In genomic region chr11:51756352-51756771, GRCm38 (mm10) we compare ENCODE assay signal across 8 mouse cellular contexts. TPM values are rescaled to one million over a fixed set of nuclear protein-coding genes. Genes with fewer than 3 reads are reported as not detected.
DNase-seq lines count a peak whose midpoint lies in the region; ATAC-seq lines count a peak whose summit lies in the region.

No protein-coding gene starts in this region.

- H3K36me3 ChIP-seq in intestine, embryonic 16.5 days (ENCODE audit: control insufficient read depth, insufficient read depth, low read length): 0 out of 2 replicates have a peak, but pooled peaks cover 4% of the 10 kb centered on the region
- H3K36me3 ChIP-seq in midbrain, embryonic 10.5 days: no peaks in the 10 kb centered on the region

- peak; percentile 97 for DNase-seq in adrenal gland, postnatal 10 days
- peak; percentile 91 for DNase-seq in embryo, embryonic 9.5 days (ENCODE audit: extremely low spot score)
- DNase-seq in gastrocnemius, postnatal 4 days (ENCODE audit: low spot score in 2 of 2): peak; percentile 87 to 94
- peak; percentile 90 to 93 for DNase-seq in left cerebral cortex, postnatal 36 days (ENCODE audit: low spot score in 2 of 2)
- peak; percentile 92 for DNase-seq in midbrain, embryonic 10.5 days (ENCODE audit: low spot score)
- peak; percentile 84 to 89 for DNase-seq in right cerebral cortex, postnatal 36 days (ENCODE audit: low spot score in 2 of 2)
- peak; percentile 90 to 93 for DNase-seq in urinary bladder, postnatal 4 days (ENCODE audit: low spot score in 2 of 2)

- under 1% methylated on average over 41 of the region's 41 CpGs for WGBS in intestine, embryonic 16.5 days
- under 1% methylated on average over 40 of the region's 41 CpGs for WGBS in midbrain, embryonic 10.5 days

- peak; percentile 98 for ATAC-seq in intestine, embryonic 16.5 days

- H3K27ac ChIP-seq in intestine, embryonic 16.5 days (ENCODE audit: low read length): peak overlapping the region; percentile 93
- H3K27ac ChIP-seq in midbrain, embryonic 10.5 days (replicated peaks): peak overlapping the region; percentile 82

- peak overlapping the region; percentile 99 for H3K9ac ChIP-seq in intestine, embryonic 16.5 days (ENCODE audit: low read depth, low read length)

- peak overlapping the region; percentile 100 for H3K4me3 ChIP-seq in intestine, embryonic 16.5 days (ENCODE audit: low read length)
- H3K4me3 ChIP-seq in midbrain, embryonic 10.5 days: peak overlapping the region; percentile 67

- peaks cover 11% of the 10 kb centered on the region; the same call in 1 of the 2 replicates for H3K4me1 ChIP-seq in intestine, embryonic 16.5 days (ENCODE audit: control insufficient read depth, insufficient read depth, low read length)
- peaks cover 24% of the 10 kb centered on the region for H3K4me1 ChIP-seq in midbrain, embryonic 10.5 days

- intact Hi-C loops in left cerebral cortex, postnatal 36 days (cut with DNase I): no loop called here

- no peaks in the 10 kb centered on the region for H3K9me3 ChIP-seq in intestine, embryonic 16.5 days (ENCODE audit: control insufficient read depth, low read length)
- no peaks in the 10 kb centered on the region for H3K9me3 ChIP-seq in midbrain, embryonic 10.5 days (replicated peaks)

- no peaks in the 10 kb centered on the region for H3K27me3 ChIP-seq in intestine, embryonic 16.5 days (replicated peaks; ENCODE audit: control insufficient read depth, insufficient read depth, low read length)
- H3K27me3 ChIP-seq in midbrain, embryonic 10.5 days (ENCODE audit: low read depth, poor library complexity, severe bottlenecking): no peaks in the 10 kb centered on the region

- peak overlapping the region; percentile 80 for H3K4me2 ChIP-seq in intestine, embryonic 16.5 days (ENCODE audit: low read depth, low read length)

RNA-seq across cellular contexts. Expression of gene Sec24a, which starts 7.1 kb away (rescaled TPM):
- 10 to 100 TPM; 29.2 to 31.6 TPM for total RNA-seq in adrenal gland, postnatal 10 days (2021)
- 10 to 100 TPM; 23.4 to 28.3 TPM for total RNA-seq in gastrocnemius, postnatal 4 days (2021)
- polyA plus RNA-seq in intestine, embryonic 16.5 days (2015; fragmentation: Nextera tagmentation; extraction: Ambion mirVana): 21.2 and 27.6 TPM in 2 replicates
- 10 to 100 TPM; 16.7 to 19.4 TPM for total RNA-seq in left cerebral cortex, postnatal 36 days (2021)
- polyA plus RNA-seq in midbrain, embryonic 10.5 days (2016; fragmentation: Nextera tagmentation; extraction: Ambion mirVana): 12.9 and 14.8 TPM in 2 replicates

RNA-seq across cellular contexts. Expression of gene Sar1b, which starts 7.1 kb away (rescaled TPM):
- 100 to 1,000 TPM in 1 of 2 experiments, 10 to 100 TPM in 1; 89.4 to 100 TPM for total RNA-seq in adrenal gland, postnatal 10 days (2021)
- total RNA-seq in gastrocnemius, postnatal 4 days (2021): 10 to 100 TPM; 68.2 to 70.9 TPM
- 218 and 226 TPM in 2 replicates for polyA plus RNA-seq in intestine, embryonic 16.5 days (2015; fragmentation: Nextera tagmentation; extraction: Ambion mirVana)
- total RNA-seq in left cerebral cortex, postnatal 36 days (2021): 10 to 100 TPM; 63.1 to 65.0 TPM
- 124 and 125 TPM in 2 replicates for polyA plus RNA-seq in midbrain, embryonic 10.5 days (2016; fragmentation: Nextera tagmentation; extraction: Ambion mirVana)

Comparison
In these comparisons a context has a peak if more than half of its experiments do, and no peak if none do; other contexts are left out.
1. Peak in every context shown above with its lines: DNase-seq, ATAC-seq, H3K4me3 ChIP-seq and H3K27ac ChIP-seq.